Mouse (Mus musculus) layer of hippocampus, adult 11-12 months (tissue): ENCODE measurements at regions not wholly inside any gene's neighbourhood (a gene's known extent, or its start where the extent isn't known, plus 50 kb on each side); places are given as distances from the start of the nearest gene placed in this dataset.
"Not testable (repeated sequence)": the region's sequence is repeated elsewhere in the genome, so short reads cannot be mapped to it uniquely, and the experiment has no call there.

Source experiments
- DNase-seq: peaks from one replicate; pipeline ENCODE4 v3.0.0; 2022; ENCODE audit warnings: low spot score

DNA sequence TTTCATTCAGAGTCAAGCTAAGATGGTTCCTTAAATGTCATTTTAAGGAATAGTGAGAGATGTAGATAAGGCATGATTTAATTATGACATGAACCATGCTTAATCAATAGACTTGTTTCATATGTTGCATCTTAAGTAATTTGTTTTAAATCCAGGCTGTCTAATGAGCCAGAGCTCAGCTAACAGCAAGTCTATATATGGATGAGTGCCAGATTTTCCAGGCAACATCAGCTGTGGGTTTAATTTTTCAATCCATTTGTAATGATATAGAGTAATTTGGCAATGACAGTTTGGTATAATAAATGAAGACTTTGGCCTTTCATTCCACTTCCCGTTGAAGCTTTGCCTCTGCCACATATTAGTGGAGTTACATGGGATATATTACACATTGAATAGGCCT is 677.3 kb upstream of the Sorcs1 start:
- no peak for DNase-seq

DNA sequence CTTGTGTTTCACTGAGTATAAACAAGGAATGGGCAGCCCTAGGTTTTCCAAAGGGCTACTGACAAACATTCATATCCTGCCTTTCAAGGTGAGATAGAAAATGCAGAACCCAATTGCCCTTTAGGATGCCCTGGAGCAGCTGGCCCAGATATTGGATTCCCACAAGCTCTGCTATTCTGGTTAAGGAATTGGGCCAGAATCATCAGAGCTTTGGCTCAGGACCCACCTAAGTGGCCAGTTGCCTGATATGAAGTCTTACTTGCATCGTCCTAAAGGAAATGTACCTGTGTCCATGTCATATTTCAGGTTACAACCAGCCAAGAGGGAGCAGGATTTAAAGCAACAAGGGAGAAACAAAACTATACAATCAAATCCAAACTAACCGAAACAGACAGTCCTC is 662.0 kb upstream of the Sorcs1 start:
- DNase-seq = no peak

DNA sequence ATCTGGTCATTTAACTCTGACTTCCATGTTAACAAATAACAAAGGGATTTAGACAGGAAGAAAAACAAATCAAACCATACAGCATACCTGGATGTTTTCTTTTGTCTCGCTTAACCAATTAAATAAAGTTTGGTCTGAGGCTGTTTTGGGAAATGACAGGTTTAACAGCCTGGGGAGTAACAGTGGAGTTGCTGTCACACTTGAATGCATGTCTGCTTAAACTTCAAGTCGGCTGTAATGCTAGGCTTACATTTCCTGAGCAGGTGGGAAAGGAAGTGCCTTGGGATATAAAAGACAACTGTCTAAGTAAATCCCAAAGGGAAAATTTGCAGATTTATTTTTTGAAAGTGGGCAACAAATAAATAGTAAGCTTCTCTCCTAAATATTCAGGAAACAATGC is 651.6 kb upstream of the Sorcs1 start:
- DNase-seq = no peak

DNA sequence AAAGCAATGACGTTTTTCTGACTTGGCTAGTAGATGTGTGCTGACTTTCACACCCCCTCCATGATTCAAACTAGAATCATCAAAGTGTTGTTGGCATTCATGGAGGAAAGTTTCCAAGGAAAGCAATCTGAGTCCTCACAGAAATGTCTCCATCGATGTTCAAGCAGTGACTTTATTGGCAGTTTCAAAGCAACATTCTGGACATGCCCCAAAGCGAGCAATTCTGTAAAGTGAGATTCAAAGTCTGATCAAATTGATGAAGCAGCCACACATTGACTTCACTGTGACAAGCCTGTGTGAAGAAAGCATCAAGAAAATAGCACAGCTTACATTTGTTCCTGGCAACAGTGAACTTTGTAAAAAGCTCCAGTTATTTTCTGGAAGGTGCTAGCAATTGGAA is 625.3 kb upstream of the Sorcs1 start:
- no peak for DNase-seq

DNA sequence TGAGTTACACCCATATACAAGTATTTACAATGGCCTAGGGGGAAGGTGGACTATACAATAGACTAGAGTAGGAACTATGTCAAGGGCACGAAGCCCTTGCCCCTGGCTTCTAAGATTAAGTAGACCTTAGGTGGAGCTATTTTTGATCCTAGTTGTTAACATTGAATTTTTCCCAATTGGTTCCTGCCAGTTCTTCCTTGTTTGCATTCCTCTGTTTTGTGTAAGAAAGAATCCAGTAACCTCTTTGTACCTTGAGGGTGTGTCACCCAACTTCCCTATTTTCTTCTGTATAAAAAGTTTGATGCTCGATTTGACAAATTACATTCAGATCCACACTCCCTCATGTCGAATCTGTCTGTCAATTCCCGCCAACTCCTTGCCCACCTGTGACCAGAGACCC is 618.2 kb upstream of the Sorcs1 start:
- not testable (repeated sequence) for DNase-seq

DNA sequence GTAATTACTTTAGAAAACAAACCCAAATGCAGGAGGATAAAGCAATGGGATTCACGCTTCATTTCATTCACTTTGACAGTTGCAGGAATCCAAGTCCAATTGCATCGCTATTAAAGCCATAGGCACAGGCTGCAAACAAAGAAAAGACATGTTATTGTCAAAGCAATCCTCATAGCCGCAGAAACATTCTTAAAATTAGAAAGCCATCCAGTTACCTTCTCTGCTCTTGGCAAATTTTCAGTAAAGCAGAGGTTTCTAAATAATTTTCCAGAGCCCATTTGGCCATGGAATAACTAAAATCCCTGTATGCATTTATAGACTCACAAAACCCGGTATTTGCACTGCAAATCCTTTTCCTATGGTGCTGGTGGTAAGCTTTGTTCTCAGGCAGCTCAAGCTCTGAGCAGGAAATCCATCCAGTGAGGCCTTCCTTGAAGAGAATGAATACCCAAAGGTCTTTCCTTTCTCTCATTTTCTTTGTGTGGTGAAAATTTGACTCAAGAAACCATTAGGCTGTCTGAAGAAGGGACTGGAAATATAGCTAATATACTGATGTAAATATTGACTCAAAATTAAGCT is 590.6 kb upstream of the Sorcs1 start:
- DNase-seq = no peak

DNA sequence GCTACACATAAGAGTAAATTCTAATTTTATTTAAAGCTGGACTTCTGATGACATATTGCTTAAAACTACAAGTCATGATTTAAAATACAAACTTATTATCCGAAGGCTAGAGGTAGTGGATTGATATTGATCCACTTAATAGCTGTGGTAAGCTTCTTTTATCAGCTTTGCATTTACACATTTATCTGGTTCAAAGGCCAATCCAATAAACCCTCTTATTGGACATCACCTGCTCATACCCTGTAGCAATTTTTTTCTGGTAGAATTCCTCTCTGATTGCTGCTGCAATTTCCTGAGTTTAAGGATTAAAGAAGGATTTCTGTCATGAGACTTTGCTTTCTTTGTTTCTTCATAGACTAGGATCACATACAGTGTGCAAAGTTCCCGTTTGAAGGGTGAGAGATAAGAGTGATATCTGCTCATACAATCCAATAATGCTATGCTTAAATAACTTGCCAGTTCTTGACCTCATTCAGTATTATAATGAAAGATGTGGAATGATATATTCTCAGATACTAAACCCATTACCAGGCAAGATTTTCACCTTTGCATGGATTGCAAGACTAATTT is 561.9 kb upstream of the Sorcs1 start:
- DNase-seq = no peak

DNA sequence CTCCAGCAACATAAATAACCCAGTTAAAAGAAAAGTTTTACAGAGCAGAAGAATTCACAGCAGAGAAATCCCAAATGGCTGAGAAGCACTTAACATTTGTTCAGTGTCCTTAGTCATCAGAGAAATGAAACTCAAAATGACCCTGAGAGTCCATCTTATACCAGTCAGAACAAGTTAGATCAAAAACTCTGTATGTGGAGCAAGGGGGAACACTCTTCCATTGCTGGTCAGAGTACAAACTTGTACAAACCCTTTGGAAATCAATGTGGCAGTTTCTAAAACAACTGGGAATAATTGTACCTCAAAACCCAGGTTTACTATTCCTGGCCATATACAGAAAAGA is 559.7 kb upstream of the Sorcs1 start:
- DNase-seq = no peak

DNA sequence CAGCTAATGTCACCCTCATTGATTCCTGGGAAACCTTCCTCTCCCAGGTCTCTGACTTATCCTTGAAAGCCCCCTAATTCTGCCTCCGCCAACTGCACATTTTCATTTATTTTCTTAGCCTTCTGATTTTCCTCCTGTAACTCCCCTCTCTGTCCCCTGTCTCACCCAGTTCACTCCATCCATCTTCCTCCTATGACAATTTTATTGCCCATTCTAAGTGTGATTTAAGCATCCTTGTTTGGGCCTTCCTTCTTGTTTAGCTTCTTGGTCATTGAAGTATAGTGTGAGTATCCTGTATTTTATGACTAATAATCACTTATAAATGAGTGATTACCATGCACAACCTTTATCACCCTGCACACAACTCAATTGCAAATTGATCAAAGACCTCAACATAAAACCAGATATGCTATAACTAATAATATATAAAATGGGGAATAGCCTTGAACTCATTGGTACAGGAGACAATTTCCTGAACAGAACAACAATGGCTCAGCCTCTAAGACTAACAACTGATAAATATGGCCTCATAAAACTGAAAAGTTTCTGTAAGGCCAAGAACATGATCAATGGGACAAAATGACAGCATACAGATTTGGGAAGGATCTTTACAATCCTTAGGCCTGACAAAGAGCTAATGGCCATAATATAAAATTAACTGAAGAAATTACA is 559.2 kb upstream of the Sorcs1 start:
- DNase-seq = no peak

DNA sequence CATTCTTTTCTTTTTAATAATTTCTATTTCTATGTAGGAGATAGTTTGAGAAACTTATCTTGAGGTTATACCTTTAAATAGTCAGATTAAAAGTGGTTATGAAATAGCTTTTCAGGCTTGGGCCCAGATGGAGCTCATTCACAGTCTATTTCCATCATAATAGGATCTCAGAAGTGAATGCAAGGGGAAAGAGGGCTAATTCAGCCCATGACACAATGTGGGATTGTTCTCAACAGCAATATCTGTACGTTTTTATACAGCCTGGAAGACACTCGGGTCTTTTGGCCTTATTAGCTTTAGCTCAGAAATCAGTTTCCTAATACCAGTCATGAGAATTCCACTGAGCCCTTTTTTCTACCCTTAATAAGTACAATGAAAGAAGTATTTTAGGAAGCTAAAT is 554.1 kb upstream of the Sorcs1 start:
- no peak for DNase-seq

DNA sequence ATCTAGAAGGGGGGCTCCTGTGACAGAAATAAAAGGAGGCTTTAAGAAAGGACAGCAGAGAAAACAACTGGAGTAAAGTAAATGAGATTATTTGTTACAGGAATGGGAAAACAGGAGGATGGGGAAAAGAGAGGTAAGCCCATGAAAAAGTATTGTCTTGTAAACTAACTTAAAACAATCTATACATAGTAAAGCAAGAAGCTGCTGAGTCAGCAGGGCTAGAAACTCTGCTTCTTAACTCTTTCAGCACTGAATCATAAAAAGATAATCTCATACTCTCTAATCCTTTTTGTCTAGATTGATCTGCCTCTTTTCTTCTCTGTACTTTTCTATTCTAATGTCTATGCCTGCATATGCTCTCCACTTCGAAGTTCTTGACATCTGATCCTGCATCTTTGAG is 548.5 kb upstream of the Sorcs1 start:
- DNase-seq = no peak

DNA sequence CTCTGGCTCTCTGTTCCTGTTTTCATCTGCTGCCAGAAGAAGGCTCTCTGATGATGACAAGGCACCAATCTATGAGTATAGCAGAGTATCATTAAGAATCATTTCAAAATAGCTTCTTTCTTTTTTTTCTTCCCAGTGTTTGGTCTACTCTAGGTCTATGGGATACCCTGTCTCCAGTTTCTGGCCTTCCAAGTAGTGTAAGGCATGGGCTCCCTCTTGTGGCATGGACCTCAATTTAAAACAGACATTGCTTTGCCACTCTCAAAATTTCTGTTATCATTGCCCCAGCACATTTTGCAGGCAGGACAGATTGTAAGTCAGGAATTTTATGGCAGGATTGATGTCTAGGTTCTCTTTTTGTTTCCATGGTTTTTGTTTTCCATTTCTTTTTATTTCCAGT is 522.9 kb upstream of the Sorcs1 start:
- peak; percentile 36 for DNase-seq
